Mouse (Mus musculus) limb, embryonic 13.5 days (tissue): Measurements from ENCODE around the gene Ifi209. TPM values are rescaled to one million over a fixed set of nuclear protein-coding genes. Genes with fewer than 3 reads are reported as not detected.
"Not testable (repeated sequence)": the region's sequence is repeated elsewhere in the genome, so short reads cannot be mapped to it uniquely, and the experiment has no call there.

ENCODE experiments used
- ATAC-seq: fragments of 200-750 bp; cut with Nextera tagmentation; 2 replicates; pipeline ENCODE4 v1.8.0; 2017; ENCODE audit warnings: low read depth, moderate number of reproducible peaks, moderate TSS enrichment; ENCODE audit not compliant: low FRiP score
- H3K27ac ChIP-seq: fragments of 300-500 bp; sonication (generic); 2 replicates; pipeline ENCODE4 v1.5.1; 2015; ENCODE audit warnings: inconsistent platforms, mild to moderate bottlenecking, moderate library complexity
- H3K27me3 ChIP-seq: fragments of 300-500 bp; sonication (generic); 2 replicates; pipeline ENCODE4 v1.6.1; 2015; ENCODE audit warnings: mild to moderate bottlenecking, inconsistent platforms
- H3K36me3 ChIP-seq: fragments of 300-500 bp; sonication (generic); 2 replicates; pipeline ENCODE4 v1.6.1; 2015; ENCODE audit warnings: inconsistent platforms, mild to moderate bottlenecking, moderate library complexity
- H3K4me1 ChIP-seq: fragments of 300-500 bp; sonication (generic); 2 replicates; pipeline ENCODE4 v1.6.1; 2015; ENCODE audit warnings: inconsistent platforms
- H3K4me2 ChIP-seq: fragments of 300-500 bp; sonication (generic); replicated peaks from 2 replicates; pipeline ENCODE4 v1.6.1; 2015; ENCODE audit warnings: inconsistent platforms, mild to moderate bottlenecking, moderate library complexity
- H3K4me3 ChIP-seq: fragments of 300-500 bp; sonication (generic); 2 replicates; pipeline ENCODE4 v1.5.1; 2015; ENCODE audit warnings: moderate library complexity, mild to moderate bottlenecking, inconsistent platforms
- H3K9ac ChIP-seq: fragments of 300-500 bp; sonication (generic); 2 replicates; pipeline ENCODE4 v1.6.1; 2015; ENCODE audit warnings: mild to moderate bottlenecking, inconsistent platforms
- H3K9me3 ChIP-seq: fragments of 300-500 bp; sonication (generic); 2 replicates; pipeline ENCODE4 v1.6.1; 2016; ENCODE audit warnings: inconsistent platforms
- WGBS: fragments of 180-500 bp; shearing (Covaris S2); methylation state at CpG from one replicate; pipeline ENCODE4 v1.1.7; 2015; 5-methylcytosine and 5-hydroxymethylcytosine counted together
- polyA plus RNA-seq: library from polyadenylated mRNA; unstranded; fragments of >200 nt; fragmentation: Nextera tagmentation; extraction: Ambion mirVana; gene quantifications from 2 replicates; pipeline ENCODE4 v1.2.1, GENCODE M21; 2015

Ifi209 gene
- 0.04 and 0.11 TPM in 2 replicates for polyA plus RNA-seq

GRCm38 (mm10) chr1:173630622-173631021 lies at the start of gene Ifi209:
Gene Ifi209, plus strand, starts transcription at chr1:173630917.
- H3K36me3 ChIP-seq, H3K4me1 ChIP-seq, H3K4me2 ChIP-seq, H3K27ac ChIP-seq, H3K9ac ChIP-seq, H3K4me3 ChIP-seq, H3K27me3 ChIP-seq, H3K9me3 ChIP-seq, ATAC-seq: not testable (repeated sequence)
- WGBS, result 87% methylated on average over 2 of the region's 2 CpGs

GRCm38 (mm10) chr1:173589698-173590097 lies 41.0 kb upstream of the Ifi209 start:
- H3K27ac ChIP-seq, H3K4me2 ChIP-seq, H3K4me1 ChIP-seq, ATAC-seq, H3K9ac ChIP-seq, H3K9me3 ChIP-seq, H3K27me3 ChIP-seq, H3K36me3 ChIP-seq, H3K4me3 ChIP-seq: not testable (repeated sequence)
- WGBS, result 76% methylated on average over 2 of the region's 2 CpGs

GRCm38 (mm10) chr1:173598838-173599494 lies 31.8 kb upstream of the Ifi209 start, which contains the start of gene Ifi213:
Gene Ifi213, minus strand, starts transcription at chr1:173599274.
- not testable (repeated sequence) for H3K9ac ChIP-seq, ATAC-seq, H3K36me3 ChIP-seq, H3K4me3 ChIP-seq, H3K4me2 ChIP-seq, H3K27me3 ChIP-seq, H3K9me3 ChIP-seq, H3K4me1 ChIP-seq, H3K27ac ChIP-seq
- WGBS, result 84% methylated on average over 3 of the region's 3 CpGs

GRCm38 (mm10) chr1:173610291-173610690 lies 20.4 kb upstream of the Ifi209 start:
- not testable (repeated sequence) for H3K27me3 ChIP-seq, H3K36me3 ChIP-seq, H3K27ac ChIP-seq, ATAC-seq, H3K4me1 ChIP-seq, H3K4me2 ChIP-seq, H3K9ac ChIP-seq, H3K9me3 ChIP-seq, H3K4me3 ChIP-seq
- 80% methylated on average over 3 of the region's 3 CpGs for WGBS

- 73% methylated on average over 2 of the region's 2 CpGs for WGBS
- H3K27ac ChIP-seq, H3K9me3 ChIP-seq: not testable (repeated sequence)
Measured at GRCm38 (mm10) chr1:173622216-173622615, 8.5 kb upstream of the Ifi209 start.

GRCm38 (mm10) chr1:173624052-173624451 lies 6.7 kb upstream of the Ifi209 start:
- H3K4me1 ChIP-seq, result no peaks in the 10 kb centered on the region
- H3K9me3 ChIP-seq, result no peaks in the 10 kb centered on the region
- no peaks in the 10 kb centered on the region for H3K27me3 ChIP-seq
- no peaks in the 10 kb centered on the region for H3K36me3 ChIP-seq
- no peak overlapping the region for H3K4me2 ChIP-seq
- H3K4me3 ChIP-seq, result no peak overlapping the region
- WGBS, result 84% methylated on average over 2 of the region's 2 CpGs
- H3K9ac ChIP-seq, result no peak overlapping the region
- ATAC-seq, result no peak
- H3K27ac ChIP-seq, result no peak overlapping the region

More at GRCm38 (mm10) chr1:173622216-173622615, 8.5 kb upstream of the Ifi209 start:
- not testable (repeated sequence) for H3K4me3 ChIP-seq, H3K27me3 ChIP-seq, H3K9ac ChIP-seq, H3K4me2 ChIP-seq, ATAC-seq, H3K36me3 ChIP-seq, H3K4me1 ChIP-seq

- WGBS, result 71% methylated on average over 2 of the region's 2 CpGs
- Histone ChIP-seq H3K4me1 (no peaks in the 10 kb centered on the region), H3K9ac (no peak overlapping the region), H3K9me3 (no peaks in the 10 kb centered on the region), H3K27ac (no peak overlapping the region), H3K4me3 (no peak overlapping the region), H3K27me3 (no peaks in the 10 kb centered on the region), H3K4me2 (no peak overlapping the region), H3K36me3 (no peaks in the 10 kb centered on the region)
- no peak for ATAC-seq
Measured at GRCm38 (mm10) chr1:173626686-173627085, 4.0 kb upstream of the Ifi209 start.

GRCm38 (mm10) chr1:173633969-173634645 lies 3.4 kb downstream of the Ifi209 start:
- Histone ChIP-seq H3K9me3 (no peaks in the 10 kb centered on the region), H3K36me3 (no peaks in the 10 kb centered on the region), H3K4me3 (no peak overlapping the region), H3K4me1 (no peaks in the 10 kb centered on the region), H3K9ac (no peak overlapping the region), H3K27ac (no peak overlapping the region), H3K4me2 (no peak overlapping the region), H3K27me3 (no peaks in the 10 kb centered on the region)
- WGBS, result 86% methylated on average over 5 of the region's 5 CpGs
- no peak for ATAC-seq

GRCm38 (mm10) chr1:173645393-173645792 lies 14.7 kb downstream of the Ifi209 start:
- Histone ChIP-seq H3K4me2 (no peak overlapping the region), H3K9me3 (no peaks in the 10 kb centered on the region), H3K36me3 (no peaks in the 10 kb centered on the region), H3K9ac (no peak overlapping the region), H3K4me1 (no peaks in the 10 kb centered on the region), H3K4me3 (no peak overlapping the region), H3K27ac (no peak overlapping the region), H3K27me3 (no peaks in the 10 kb centered on the region)
- WGBS, result 81% methylated on average over 2 of the region's 2 CpGs
- ATAC-seq, result no peak

GRCm38 (mm10) chr1:173657973-173658372 lies 27.3 kb downstream of the Ifi209 start:
- H3K4me2 ChIP-seq, result no peak overlapping the region
- no peaks in the 10 kb centered on the region for H3K36me3 ChIP-seq
- no peak overlapping the region for H3K27ac ChIP-seq
- no peak for ATAC-seq
- 74% methylated on average over 4 of the region's 4 CpGs for WGBS
- H3K4me3 ChIP-seq, result no peak overlapping the region
- no peak overlapping the region for H3K9ac ChIP-seq
- H3K9me3 ChIP-seq, result no peaks in the 10 kb centered on the region
- H3K27me3 ChIP-seq, result no peaks in the 10 kb centered on the region
- H3K4me1 ChIP-seq, result no peaks in the 10 kb centered on the region

- H3K9me3 ChIP-seq, H3K27ac ChIP-seq, ATAC-seq, H3K9ac ChIP-seq, H3K27me3 ChIP-seq, H3K4me3 ChIP-seq, H3K4me1 ChIP-seq, H3K4me2 ChIP-seq, H3K36me3 ChIP-seq: not testable (repeated sequence)
- 39% methylated on average over 3 of the region's 3 CpGs for WGBS
Measured at GRCm38 (mm10) chr1:173673458-173674097, 42.9 kb downstream of the Ifi209 start, which contains the start of gene Ifi208. Gene Ifi208, plus strand, starts transcription at chr1:173673675.

GRCm38 (mm10) chr1:173678605-173679004 lies 47.9 kb downstream of the Ifi209 start:
- WGBS, result 77% methylated on average over 1 of the region's 1 CpGs
- H3K4me3 ChIP-seq, result not testable (repeated sequence)

More at GRCm38 (mm10) chr1:173678605-173679004, 47.9 kb downstream of the Ifi209 start:
- not testable (repeated sequence) for H3K9me3 ChIP-seq, H3K4me1 ChIP-seq, H3K9ac ChIP-seq, H3K4me2 ChIP-seq, ATAC-seq, H3K36me3 ChIP-seq, H3K27ac ChIP-seq, H3K27me3 ChIP-seq
